Mouse (Mus musculus) midbrain, embryonic 14.5 days (tissue): ENCODE data around the gene Gm5795. TPM values are rescaled to one million over a fixed set of nuclear protein-coding genes. Genes with fewer than 3 reads are reported as not detected.
"Not testable (repeated sequence)": the region's sequence is repeated elsewhere in the genome, so short reads cannot be mapped to it uniquely, and the experiment has no call there.

Source experiments
- ATAC-seq: fragments of 200-750 bp; cut with Nextera tagmentation; 2 replicates; pipeline ENCODE4 v1.8.0; 2017; ENCODE audit warnings: moderate number of reproducible peaks, moderate library complexity; ENCODE audit not compliant: low FRiP score, low TSS enrichment
- DNase-seq: peaks from one replicate; pipeline ENCODE4 v3.0.0-alpha.2; 2015
- H3K27ac ChIP-seq: fragments of 300-500 bp; sonication (generic); replicated peaks from 2 replicates; pipeline ENCODE4 v1.5.1; 2014; ENCODE audit warnings: mild to moderate bottlenecking, low read depth, low read length, moderate library complexity
- H3K27me3 ChIP-seq: fragments of 300-500 bp; sonication (generic); 2 replicates; pipeline ENCODE4 v1.6.1; 2014; ENCODE audit warnings: low read length, control low read depth, mixed read lengths; ENCODE audit not compliant: control insufficient read depth, insufficient read depth
- H3K36me3 ChIP-seq: fragments of 300-500 bp; sonication (generic); 2 replicates; pipeline ENCODE4 v1.6.1; 2014; ENCODE audit warnings: low read length, control low read depth; ENCODE audit not compliant: control insufficient read depth, insufficient read depth
- H3K4me1 ChIP-seq: fragments of 300-500 bp; sonication (generic); 2 replicates; pipeline ENCODE4 v1.6.1; 2014; ENCODE audit warnings: mild to moderate bottlenecking, antibody characterized with exemption, low read length, control low read depth; ENCODE audit not compliant: control insufficient read depth, insufficient read depth
- H3K4me2 ChIP-seq: fragments of 300-500 bp; sonication (generic); 2 replicates; pipeline ENCODE4 v1.6.1; 2014; ENCODE audit warnings: mild to moderate bottlenecking, low read length, moderate library complexity
- H3K4me3 ChIP-seq: fragments of 300-500 bp; sonication (generic); replicated peaks from 2 replicates; pipeline ENCODE4 v1.5.1; 2014; ENCODE audit warnings: low read depth, low read length
- H3K9ac ChIP-seq: fragments of 300-500 bp; sonication (generic); replicated peaks from 2 replicates; pipeline ENCODE4 v1.6.1; 2014; ENCODE audit warnings: mild to moderate bottlenecking, low read length, moderate library complexity
- H3K9me3 ChIP-seq: fragments of 300-500 bp; sonication (generic); 2 replicates; pipeline ENCODE4 v1.6.1; 2016; ENCODE audit warnings: low read length, control low read depth, mixed read lengths; ENCODE audit not compliant: control insufficient read depth
- WGBS: fragments of 180-500 bp; shearing (Covaris S2); extraction: QIAGEN DNeasy Blood & Tissue Kit; methylation state at CpG from one replicate; pipeline ENCODE4 v1.1.7; 2014; 5-methylcytosine and 5-hydroxymethylcytosine counted together
- polyA plus RNA-seq: library from polyadenylated mRNA; unstranded; fragments of >200 nt; fragmentation: Nextera tagmentation; extraction: Ambion mirVana; gene quantifications from 2 replicates; pipeline ENCODE4 v1.2.1, GENCODE M21; 2014

Gene Gm5795
- 0.72 TPM in 1 of 2 replicates, not detected in the other for polyA plus RNA-seq

GRCm38 (mm10) chr14:3187955-3188354 is at the start of gene Gm5795:
TSS of gene Gm5795 (plus strand) at chr14:3188255.
- no CpG with 5 or more reads among the region's 2 CpGs for WGBS
- not testable (repeated sequence) for H3K27ac ChIP-seq, H3K4me3 ChIP-seq, DNase-seq, H3K4me1 ChIP-seq, H3K36me3 ChIP-seq, H3K9me3 ChIP-seq, ATAC-seq, H3K4me2 ChIP-seq, H3K9ac ChIP-seq, H3K27me3 ChIP-seq

- not testable (repeated sequence) for H3K9me3 ChIP-seq, H3K27me3 ChIP-seq, H3K27ac ChIP-seq, H3K4me1 ChIP-seq, H3K36me3 ChIP-seq, ATAC-seq
- peak within 1 kb of the TSS; percentile 63 for H3K9ac ChIP-seq
- H3K4me2 ChIP-seq: peak within 1 kb of the TSS; percentile 62
- H3K4me3 ChIP-seq: peak within 1 kb of the TSS; percentile 46
- peak; percentile 35 for DNase-seq
- WGBS: 0% methylated on average over 22 of the region's 62 CpGs
Measured at GRCm38 (mm10) chr14:3208272-3209152, 20.5 kb downstream of the Gm5795 start, which contains the start of gene D830030K20Rik. TSS of gene D830030K20Rik (plus strand) at chr14:3208488.

- WGBS: 10% methylated on average over 9 of the region's 11 CpGs
- not testable (repeated sequence) for H3K4me3 ChIP-seq
Measured at GRCm38 (mm10) chr14:3209367-3209766, 21.3 kb downstream of the Gm5795 start.

More at GRCm38 (mm10) chr14:3209367-3209766, 21.3 kb downstream of the Gm5795 start:
- H3K36me3 ChIP-seq, H3K9ac ChIP-seq, ATAC-seq, H3K9me3 ChIP-seq, H3K27me3 ChIP-seq, H3K27ac ChIP-seq, H3K4me1 ChIP-seq: not testable (repeated sequence)
- DNase-seq: peak; percentile 71
- H3K4me2 ChIP-seq: peak overlapping the region; percentile 25

Other genes starting within 250 kb of the Gm5795 start
- not detected in 2 replicates for gene Gm2888, start 158.3 kb upstream of the Gm5795 start, polyA plus RNA-seq
- gene Gm2897, start 139.0 kb upstream of the Gm5795 start, polyA plus RNA-seq: 16.2 and 16.7 TPM in 2 replicates
- not detected in 2 replicates for gene Gm10340, start 54.3 kb upstream of the Gm5795 start, polyA plus RNA-seq
- gene D830030K20Rik, start 20.2 kb downstream of the Gm5795 start, polyA plus RNA-seq: 24.7 and 32.4 TPM in 2 replicates
- 0.33 TPM in 1 of 2 replicates, not detected in the other for gene Gm2956, start 144.4 kb downstream of the Gm5795 start, polyA plus RNA-seq
- gene Gm10413, start 206.8 kb downstream of the Gm5795 start, polyA plus RNA-seq: not detected in 2 replicates
- 16.6 and 23.7 TPM in 2 replicates for gene Gm10409, start 224.4 kb downstream of the Gm5795 start, polyA plus RNA-seq
- gene Gm3005, start 239.8 kb downstream of the Gm5795 start, polyA plus RNA-seq: 10.9 and 15.7 TPM in 2 replicates